Mouse (Mus musculus): Measurements from ENCODE around the gene Stxbp2. TPM values are rescaled to one million over a fixed set of nuclear protein-coding genes. Genes with fewer than 3 reads are reported as not detected.
A peak's percentile ranks its signal among the peaks of the same experiment; 100 is the strongest.

Stxbp2 gene
- polyA plus RNA-seq, 1 experiment from 2014 or later = 29.8 TPM

DNA sequence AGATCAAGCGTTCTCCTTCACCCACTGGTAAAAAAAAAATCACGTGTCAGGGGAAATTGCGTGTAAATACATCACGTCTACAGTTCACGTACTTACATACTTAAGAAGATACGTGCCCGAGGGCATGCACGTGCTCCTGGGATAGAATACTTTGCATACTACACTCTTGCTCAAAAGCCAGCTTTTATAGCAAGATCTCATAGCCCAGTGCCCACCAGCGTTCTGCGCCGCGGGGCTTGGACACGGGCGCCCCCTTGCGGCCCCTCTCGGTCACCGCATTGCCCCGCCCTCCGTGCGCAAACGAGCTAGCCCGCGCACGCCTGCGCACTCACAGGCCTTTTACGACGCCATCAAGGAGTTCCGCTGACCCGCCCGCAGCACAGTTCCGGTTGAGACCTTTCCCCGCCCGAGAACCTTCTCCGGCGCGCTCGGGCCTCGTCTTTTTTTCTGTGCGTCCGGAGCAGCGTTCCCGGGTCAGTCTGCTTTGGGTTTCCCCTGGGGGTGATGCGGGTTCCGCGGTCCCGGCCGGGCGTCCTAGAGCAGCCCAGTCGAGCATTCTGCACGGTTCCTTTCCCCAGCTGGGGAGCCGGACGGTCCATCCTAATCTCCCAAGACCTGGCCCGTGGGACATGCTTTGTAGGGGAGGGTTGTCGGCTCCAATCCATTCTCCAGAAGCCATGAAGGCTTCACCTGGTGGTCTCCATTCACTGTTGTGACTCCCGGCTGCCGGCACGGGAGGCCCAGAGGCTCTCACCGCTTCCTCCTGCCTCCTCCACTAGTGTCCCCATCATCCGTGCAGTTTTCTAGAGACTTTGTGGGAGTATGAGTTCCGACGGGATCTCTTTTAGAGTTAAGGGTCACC lies 45.6 kb downstream of the Stxbp2 start, which contains the start of gene Trappc5:
TSS of gene Trappc5 (plus strand) at position 169 of the 862 bp plus-strand sequence.
- peaks cover 30% of the 10 kb centered on the region for H3K36me3 ChIP-seq
- peaks cover 17% of the 10 kb centered on the region for H3K4me1 ChIP-seq
- H3K27me3 ChIP-seq (ENCODE audit: low read depth, poor library complexity, severe bottlenecking) = no peaks in the 10 kb centered on the region
- no peaks in the 10 kb centered on the region; the same call in 1 of the 2 replicates for H3K9me3 ChIP-seq (replicated peaks)
- 2% methylated on average over 61 of the region's 61 CpGs for WGBS
- peak within 1 kb of the TSS; percentile 97 for H3K27ac ChIP-seq
- H3K4me3 ChIP-seq = peak within 1 kb of the TSS; percentile 91
- DNase-seq (ENCODE audit: low spot score) = peak; percentile 95

DNA sequence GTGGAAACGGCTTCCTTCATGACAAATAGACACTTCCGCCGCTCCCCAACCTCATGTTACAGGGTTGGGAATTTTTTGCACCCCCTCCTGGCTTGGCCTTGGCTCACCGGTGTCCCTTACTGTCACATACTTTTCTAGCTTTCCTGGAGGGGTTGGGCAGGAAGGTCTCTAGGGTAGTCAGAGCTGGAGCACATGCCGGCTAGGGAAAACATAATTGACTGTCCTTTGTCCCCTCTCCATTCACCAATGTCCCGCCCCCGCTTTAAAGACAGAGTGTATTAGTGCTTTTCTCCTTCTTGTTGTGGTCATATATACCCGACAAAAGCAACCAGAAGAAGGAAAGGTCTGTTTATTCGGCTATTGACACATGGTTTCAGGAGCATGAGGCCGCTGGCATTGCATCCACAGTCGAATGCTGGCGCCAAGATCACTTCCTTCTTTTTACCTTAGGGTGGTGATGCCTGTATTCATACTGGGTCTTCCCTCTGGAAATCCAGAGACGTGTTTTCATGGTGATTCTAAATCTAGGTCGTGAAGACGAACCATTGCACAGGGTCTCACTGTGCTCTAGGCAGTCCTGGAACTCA lies 46.3 kb downstream of the Stxbp2 start:
- Histone ChIP-seq H3K4me1 (peaks cover 17% of the 10 kb centered on the region), H3K4me3 (peak overlapping the region; percentile 91), H3K27ac (peak overlapping the region; percentile 97), H3K27me3 (ENCODE audit: low read depth, poor library complexity, severe bottlenecking) (no peaks in the 10 kb centered on the region), H3K9me3 (replicated peaks) (no peaks in the 10 kb centered on the region; the same call in 1 of the 2 replicates), H3K36me3 (peaks cover 37% of the 10 kb centered on the region)
- DNase-seq (ENCODE audit: low spot score) = peak; percentile 38
- WGBS = 7% methylated on average over 15 of the region's 15 CpGs

DNA sequence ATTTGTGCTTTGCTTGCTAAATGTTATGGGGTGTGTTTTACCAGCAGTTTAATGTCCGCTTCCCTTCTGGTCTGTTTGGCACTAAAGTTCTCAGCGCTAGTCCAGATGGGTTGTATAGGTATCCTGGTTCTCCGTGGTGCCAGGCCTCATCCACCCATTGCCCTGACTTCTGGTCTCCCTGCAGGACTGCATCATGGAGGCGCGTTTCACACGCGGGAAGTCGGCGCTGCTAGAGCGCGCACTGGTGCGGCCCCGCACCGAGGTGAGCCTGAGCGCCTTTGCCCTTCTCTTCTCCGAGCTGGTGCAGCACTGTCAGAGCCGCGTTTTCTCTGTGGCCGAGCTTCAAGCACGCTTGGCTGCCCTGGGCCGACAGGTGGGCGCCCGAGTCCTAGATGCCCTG lies 48.1 kb downstream of the Stxbp2 start:
- Histone ChIP-seq H3K27me3 (ENCODE audit: low read depth, poor library complexity, severe bottlenecking) (no peaks in the 10 kb centered on the region), H3K4me3 (no peak overlapping the region), H3K27ac (no peak overlapping the region), H3K4me1 (peaks cover 10% of the 10 kb centered on the region), H3K9me3 (replicated peaks) (no peaks in the 10 kb centered on the region; the same call in 1 of the 2 replicates), H3K36me3 (peaks cover 51% of the 10 kb centered on the region)
- 97% methylated on average over 23 of the region's 23 CpGs for WGBS
- no peak for DNase-seq (ENCODE audit: low spot score)

DNA sequence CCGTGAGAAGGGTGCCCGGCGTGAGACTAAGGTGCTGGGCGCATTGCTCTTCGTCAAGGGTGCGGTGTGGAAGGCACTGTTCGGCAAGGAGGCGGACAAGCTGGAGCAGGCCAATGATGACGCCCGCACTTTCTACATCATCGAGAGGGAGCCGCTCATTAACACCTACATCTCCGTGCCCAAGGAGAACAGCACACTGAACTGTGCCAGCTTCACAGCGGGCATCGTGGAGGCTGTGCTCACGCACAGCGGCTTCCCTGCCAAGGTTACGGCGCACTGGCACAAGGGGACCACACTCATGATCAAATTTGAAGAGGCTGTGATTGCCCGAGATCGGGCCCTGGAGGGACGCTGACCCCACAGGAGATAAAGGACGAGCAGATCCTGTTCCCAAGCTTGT lies 48.5 kb downstream of the Stxbp2 start:
- no peak for DNase-seq (ENCODE audit: low spot score)
- H3K27ac ChIP-seq = no peak overlapping the region
- peaks cover 10% of the 10 kb centered on the region for H3K4me1 ChIP-seq
- H3K36me3 ChIP-seq = peaks cover 51% of the 10 kb centered on the region
- no peaks in the 10 kb centered on the region for H3K27me3 ChIP-seq (ENCODE audit: low read depth, poor library complexity, severe bottlenecking)
- WGBS = 95% methylated on average over 23 of the region's 23 CpGs
- H3K4me3 ChIP-seq = no peak overlapping the region
- no peaks in the 10 kb centered on the region; the same call in 1 of the 2 replicates for H3K9me3 ChIP-seq (replicated peaks)

GRCm38 (mm10) chr8:3679656-3680055 lies 48.9 kb downstream of the Stxbp2 start:
- DNase-seq (ENCODE audit: low spot score) = no peak
- Histone ChIP-seq H3K4me3 (no peak overlapping the region), H3K9me3 (replicated peaks) (no peaks in the 10 kb centered on the region; the same call in 1 of the 2 replicates), H3K4me1 (peaks cover 10% of the 10 kb centered on the region), H3K36me3 (peaks cover 51% of the 10 kb centered on the region), H3K27me3 (ENCODE audit: low read depth, poor library complexity, severe bottlenecking) (no peaks in the 10 kb centered on the region), H3K27ac (no peak overlapping the region)
- 92% methylated on average over 5 of the region's 5 CpGs for WGBS

GRCm38 (mm10) chr8:3682435-3682834 lies 51.7 kb downstream of the Stxbp2 start:
- DNase-seq (ENCODE audit: low spot score) = no peak
- WGBS = 89% methylated on average over 5 of the region's 5 CpGs
- Histone ChIP-seq H3K27me3 (ENCODE audit: low read depth, poor library complexity, severe bottlenecking) (no peaks in the 10 kb centered on the region), H3K9me3 (replicated peaks) (no peaks in the 10 kb centered on the region; the same call in 1 of the 2 replicates), H3K36me3 (peaks cover 51% of the 10 kb centered on the region), H3K4me3 (no peak overlapping the region), H3K27ac (no peak overlapping the region), H3K4me1 (peaks cover 7% of the 10 kb centered on the region)

GRCm38 (mm10) chr8:3683408-3684176 lies 52.8 kb downstream of the Stxbp2 start:
- Histone ChIP-seq H3K27ac (no peak overlapping the region), H3K4me1 (no peaks in the 10 kb centered on the region), H3K9me3 (replicated peaks) (no peaks in the 10 kb centered on the region; the same call in 1 of the 2 replicates), H3K4me3 (no peak overlapping the region), H3K36me3 (peaks cover 49% of the 10 kb centered on the region), H3K27me3 (ENCODE audit: low read depth, poor library complexity, severe bottlenecking) (no peaks in the 10 kb centered on the region)
- no peak for DNase-seq (ENCODE audit: low spot score)
- 75% methylated on average over 6 of the region's 6 CpGs for WGBS

DNA sequence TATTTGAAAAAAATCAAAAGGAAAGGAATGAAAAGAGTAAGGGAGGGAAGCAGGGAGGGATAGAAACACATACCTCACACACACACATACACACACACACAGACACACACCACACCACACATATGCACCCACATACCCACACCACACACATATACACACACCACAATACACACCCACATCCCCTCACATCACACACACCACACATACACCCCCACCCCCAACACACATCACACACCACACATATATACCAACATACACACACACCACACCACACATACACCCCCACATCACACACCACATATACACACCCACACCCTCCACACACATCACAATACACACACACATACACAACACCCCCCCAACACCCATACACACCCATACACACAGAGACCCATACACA lies 53.8 kb downstream of the Stxbp2 start:
- peaks cover 39% of the 10 kb centered on the region for H3K36me3 ChIP-seq
- H3K4me3 ChIP-seq = no peak overlapping the region
- no peaks in the 10 kb centered on the region for H3K27me3 ChIP-seq (ENCODE audit: low read depth, poor library complexity, severe bottlenecking)
- no peak for DNase-seq (ENCODE audit: low spot score)
- H3K27ac ChIP-seq = no peak overlapping the region
- no peaks in the 10 kb centered on the region for H3K4me1 ChIP-seq
- no peaks in the 10 kb centered on the region for H3K9me3 ChIP-seq (replicated peaks)

DNA sequence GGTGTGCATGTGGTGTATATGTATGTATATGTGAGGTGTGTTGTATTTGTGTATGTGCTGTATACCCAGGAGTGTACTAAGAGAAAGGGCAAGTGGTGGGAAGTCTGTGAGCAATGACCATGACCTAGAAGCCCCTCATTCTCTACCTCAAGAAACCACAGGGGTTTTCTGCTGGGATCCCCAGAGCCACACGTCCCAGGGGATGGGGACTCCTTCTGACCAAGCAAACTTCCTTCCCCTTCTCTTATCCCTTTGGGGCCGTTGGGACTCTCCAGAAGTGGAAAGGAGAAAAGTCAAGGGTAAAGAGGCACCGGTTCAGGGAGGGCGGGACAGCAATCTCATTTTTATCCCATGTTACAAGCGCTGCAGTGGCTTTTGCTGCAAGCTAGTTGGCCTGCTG lies 54.7 kb downstream of the Stxbp2 start:
- DNase-seq (ENCODE audit: low spot score) = no peak
- Histone ChIP-seq H3K9me3 (replicated peaks) (no peaks in the 10 kb centered on the region), H3K27ac (no peak overlapping the region), H3K4me3 (no peak overlapping the region), H3K36me3 (peaks cover 31% of the 10 kb centered on the region), H3K4me1 (no peaks in the 10 kb centered on the region), H3K27me3 (ENCODE audit: low read depth, poor library complexity, severe bottlenecking) (no peaks in the 10 kb centered on the region)
- 69% methylated on average over 5 of the region's 5 CpGs for whole genome bisulfite sequencing

- no peak overlapping the region for H3K27ac ChIP-seq
- H3K36me3 ChIP-seq = peaks cover 9% of the 10 kb centered on the region
- H3K27me3 ChIP-seq (ENCODE audit: low read depth, poor library complexity, severe bottlenecking) = no peaks in the 10 kb centered on the region
- H3K9me3 ChIP-seq (replicated peaks) = no peaks in the 10 kb centered on the region
- H3K4me1 ChIP-seq = no peaks in the 10 kb centered on the region
- no peak for DNase-seq (ENCODE audit: low spot score)
- H3K4me3 ChIP-seq = no peak overlapping the region
- 78% methylated on average over 6 of the region's 6 CpGs for WGBS
These were observed 56.8 kb downstream of the Stxbp2 start for GRCm38 (mm10) chr8:3687537-3687936.

DNA sequence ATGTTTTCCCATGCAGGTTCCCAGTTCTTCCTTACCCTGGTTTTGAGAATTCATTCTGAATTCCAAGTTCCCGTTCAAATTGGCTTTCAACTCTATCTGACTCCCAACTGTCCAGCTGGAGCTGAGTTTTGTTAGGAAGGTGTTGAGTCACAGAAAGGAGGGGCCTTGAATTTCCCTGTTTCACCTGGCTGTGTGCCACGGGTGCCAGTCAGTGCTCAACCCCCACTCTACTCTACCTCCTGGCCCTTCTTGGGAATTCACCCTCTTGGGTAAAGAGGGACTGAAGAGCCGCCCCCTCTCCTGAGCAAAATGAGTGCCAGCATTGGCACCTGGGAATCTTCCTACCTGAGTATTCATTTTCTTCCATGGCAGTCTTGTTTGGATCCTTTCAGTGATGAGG lies 60.0 kb downstream of the Stxbp2 start:
- Histone ChIP-seq H3K27me3 (ENCODE audit: low read depth, poor library complexity, severe bottlenecking) (no peaks in the 10 kb centered on the region), H3K36me3 (no peaks in the 10 kb centered on the region), H3K4me1 (no peaks in the 10 kb centered on the region), H3K27ac (no peak overlapping the region), H3K4me3 (no peak overlapping the region), H3K9me3 (replicated peaks) (no peaks in the 10 kb centered on the region)
- DNase-seq (ENCODE audit: low spot score) = no peak
- WGBS = 83% methylated on average over 3 of the region's 3 CpGs
